Comparison of ENCODE assay signal across 16 mouse cellular contexts in genomic region chr6:94595206-94595605, GRCm38 (mm10).
DNase-seq lines count a peak whose midpoint lies in the region; ATAC-seq lines count a peak whose summit lies in the region.
"Had no signal": no experiment of that assay in that cellular context is flagged by ENCODE, and none has a peak within 500 bp of the region (broad histone marks: within the 10 kb centered on the region; RNA-seq: fewer than 3 reads in every experiment).

No protein-coding gene starts in this region.

- no peak overlapping the region for H3K9ac ChIP-seq in kidney, embryonic 15.5 days
- H3K9ac ChIP-seq: embryonic facial prominence, embryonic 15.5 days; forebrain, embryonic 13.5 days; liver, embryonic 13.5 days; lung, embryonic 15.5 days; midbrain, embryonic 12.5 days had no signal

- WGBS in heart, embryonic 10.5 days: 48% methylated on average over 5 of the region's 5 CpGs
- 57% methylated on average over 5 of the region's 5 CpGs for WGBS in kidney, embryonic 15.5 days

- H3K9me3 ChIP-seq in heart, embryonic 10.5 days: no peaks in the 10 kb centered on the region
- no peaks in the 10 kb centered on the region for H3K9me3 ChIP-seq in kidney, embryonic 15.5 days (replicated peaks)
- H3K9me3 ChIP-seq: embryonic facial prominence, embryonic 15.5 days; forebrain, embryonic 13.5 days; liver, embryonic 13.5 days; lung, embryonic 15.5 days; midbrain, embryonic 12.5 days had no signal

- H3K36me3 ChIP-seq in heart, embryonic 10.5 days: peaks cover 5% of the 10 kb centered on the region; the same call in 1 of the 2 replicates
- no peaks in the 10 kb centered on the region for H3K36me3 ChIP-seq in kidney, embryonic 15.5 days
- H3K36me3 ChIP-seq: embryonic facial prominence, embryonic 15.5 days; liver, embryonic 13.5 days; lung, embryonic 15.5 days had no signal

- H3K4me2 ChIP-seq in kidney, embryonic 15.5 days: no peak overlapping the region
- H3K4me2 ChIP-seq: embryonic facial prominence, embryonic 15.5 days; forebrain, embryonic 13.5 days; liver, embryonic 13.5 days; lung, embryonic 15.5 days; midbrain, embryonic 12.5 days had no signal

- peaks cover 76% of the 10 kb centered on the region for H3K4me1 ChIP-seq in heart, embryonic 10.5 days
- H3K4me1 ChIP-seq in kidney, embryonic 15.5 days: peaks cover 42% of the 10 kb centered on the region
- H3K4me1 ChIP-seq in brown adipose tissue, adult 24 weeks (ENCODE audit: control insufficient read depth, insufficient read depth, insufficient read length, low read length): peaks cover 19% of the 10 kb centered on the region
- H3K4me1 ChIP-seq: liver, embryonic 13.5 days had no signal

- DNase-seq in heart, embryonic 10.5 days (ENCODE audit: low spot score): peak; percentile 72
- no peak for DNase-seq in heart, adult 9 months (ENCODE audit: low spot score in 2 of 2)
- no peak for DNase-seq in kidney, adult 18-20 months
- peak; percentile 12 for DNase-seq in heart, postnatal 4 days
- no peak for DNase-seq in cerebellum, postnatal 25 days
- DNase-seq: adrenal gland, postnatal 25 days; cerebellum, adult 8-10 months; kidney, adult 2 months; liver, embryonic 13.5 days had no signal

- no peak for ATAC-seq in kidney, embryonic 15.5 days (replicated peaks; ENCODE audit: low FRiP score)
- ATAC-seq: forebrain, embryonic 13.5 days had no signal

- no peak overlapping the region for H3K4me3 ChIP-seq in heart, embryonic 10.5 days
- no peak overlapping the region for H3K4me3 ChIP-seq in kidney, embryonic 15.5 days (replicated peaks)
- no peak overlapping the region for H3K4me3 ChIP-seq in brown adipose tissue, adult 24 weeks (ENCODE audit: insufficient read depth, low read depth, low read length)
- H3K4me3 ChIP-seq: embryonic facial prominence, embryonic 15.5 days; forebrain, embryonic 13.5 days; liver, embryonic 13.5 days; lung, embryonic 15.5 days; midbrain, embryonic 12.5 days had no signal

- peak overlapping the region; percentile 67; the same call in 1 of the 2 replicates for H3K27ac ChIP-seq in heart, embryonic 10.5 days
- 0 out of 2 replicates have a peak overlapping the region, but pooled peaks have one; percentile 18 for H3K27ac ChIP-seq in kidney, embryonic 15.5 days
- 0 out of 2 replicates have a peak overlapping the region, but pooled peaks have one; percentile 7 for H3K27ac ChIP-seq in brown adipose tissue, adult 24 weeks (replicated peaks; ENCODE audit: low read depth, low read length)
- H3K27ac ChIP-seq: embryonic facial prominence, embryonic 15.5 days; forebrain, embryonic 13.5 days; liver, embryonic 13.5 days; lung, embryonic 15.5 days; macrophage; midbrain, embryonic 12.5 days had no signal

- H3K27me3 ChIP-seq in heart, embryonic 10.5 days (ENCODE audit: insufficient read depth, poor library complexity, severe bottlenecking): no peaks in the 10 kb centered on the region
- H3K27me3 ChIP-seq in kidney, embryonic 15.5 days: no peaks in the 10 kb centered on the region
- H3K27me3 ChIP-seq: embryonic facial prominence, embryonic 15.5 days; forebrain, embryonic 13.5 days; liver, embryonic 13.5 days; lung, embryonic 15.5 days; midbrain, embryonic 12.5 days had no signal

Comparison
In these comparisons a context has a peak if more than half of its experiments do, and no peak if none do; other contexts are left out.
1. DNase-seq: peak in heart, embryonic 10.5 days (single experiment) and heart, postnatal 4 days (single experiment); none in heart, adult 9 months (0 of 2), kidney, adult 18-20 months (single experiment) and cerebellum, postnatal 25 days (0 of 2).
2. H3K27ac ChIP-seq: peak in every context shown above with its lines; median percentile 67 in heart, embryonic 10.5 days; 18 in kidney, embryonic 15.5 days; 7 in brown adipose tissue, adult 24 weeks.